Mouse (Mus musculus) MEL (cell line): Measurements from ENCODE around the gene Dlx4. TPM values are rescaled to one million over a fixed set of nuclear protein-coding genes. Genes with fewer than 3 reads are reported as not detected.

Source experiments
- DNase-seq: peaks from one replicate; pipeline ENCODE4 v3.0.0; 2011; ENCODE audit warnings: low read depth, low spot score
- H3K27ac ChIP-seq: 2 replicates; pipeline ENCODE4 v1.5.1; 2012; ENCODE audit warnings: low read depth, mild to moderate bottlenecking, control low read depth, low read length, moderate library complexity; ENCODE audit not compliant: control insufficient read depth
- H3K27me3 ChIP-seq, 2 experiments: fragments of 150-350 bp in 1 of 2; sonication (generic) in 1 of 2; 2 replicates each; pipeline ENCODE4 v1.6.1; 2012; ENCODE audit warnings: low read length in 2 of 2, mild to moderate bottlenecking in 2 of 2, improper control_type of control experiment in 1 of 2, moderate library complexity in 1 of 2; ENCODE audit not compliant: insufficient read depth in 2 of 2, control insufficient read depth in 1 of 2
- H3K36me3 ChIP-seq, 2 experiments: 2 replicates each; pipeline ENCODE4 v1.6.1; 2012 to 2014; ENCODE audit warnings: low read length in 2 of 2, improper control_type of control experiment in 1 of 2, inconsistent platforms in 1 of 2, mild to moderate bottlenecking in 1 of 2; ENCODE audit not compliant: insufficient read depth in 2 of 2, control insufficient read depth in 1 of 2
- H3K4me1 ChIP-seq, 2 experiments: fragments of 150-350 bp in 1 of 2; sonication (generic) in 1 of 2; 2 replicates each; pipeline ENCODE4 v1.6.1; 2012; ENCODE audit warnings: low read length in 2 of 2, improper control_type of control experiment in 1 of 2, mild to moderate bottlenecking in 1 of 2; ENCODE audit not compliant: insufficient read depth in 2 of 2, control insufficient read depth in 1 of 2
- H3K4me3 ChIP-seq, 2 experiments: fragments of 150-350 bp in 1 of 2; sonication (generic) in 1 of 2; 2 replicates each; pipeline ENCODE4 v1.5.1; 2012; ENCODE audit warnings: low read depth in 2 of 2, low read length in 2 of 2, mild to moderate bottlenecking in 2 of 2, moderate library complexity in 2 of 2, control low read depth in 1 of 2, improper control_type of control experiment in 1 of 2; ENCODE audit not compliant: control insufficient read depth in 1 of 2, insufficient read depth in 1 of 2
- H3K79me2 ChIP-seq: 2 replicates; pipeline ENCODE4 v1.6.1; 2012; ENCODE audit warnings: mild to moderate bottlenecking, low read length, moderate library complexity; ENCODE audit not compliant: control insufficient read depth, poor library complexity, insufficient read depth
- H3K9ac ChIP-seq: 2 replicates; pipeline ENCODE4 v1.6.1; 2012; ENCODE audit warnings: low read depth, mild to moderate bottlenecking, control low read depth, low read length, moderate library complexity; ENCODE audit not compliant: control insufficient read depth, poor library complexity, severe bottlenecking
- H3K9me3 ChIP-seq: fragments of 150-350 bp; sonication (generic); replicated peaks from 2 replicates; pipeline ENCODE4 v1.6.1; 2012; ENCODE audit warnings: mild to moderate bottlenecking, low read length, improper control_type of control experiment, moderate library complexity; ENCODE audit not compliant: insufficient read depth
- BHLHE40 ChIP-seq: IDR thresholded peaks from 2 replicates; pipeline ENCODE4 v1.6.1; 2012; ENCODE audit warnings: low read depth, mild to moderate bottlenecking, inconsistent platforms, low read length, improper control_type of control experiment, borderline replicate concordance
- CHD1 ChIP-seq: IDR thresholded peaks from 2 replicates; pipeline ENCODE4 v1.6.1; 2012; ENCODE audit warnings: low read depth, mild to moderate bottlenecking, inconsistent platforms, low read length, improper control_type of control experiment
- CHD2 ChIP-seq: IDR thresholded peaks from 2 replicates; pipeline ENCODE4 v1.6.1; 2011; ENCODE audit warnings: low read length, improper control_type of control experiment
- EP300 ChIP-seq, 2 experiments: IDR thresholded peaks; 2 replicates each; pipeline ENCODE4 v1.6.1; 2011; ENCODE audit warnings: improper control_type of control experiment in 2 of 2, low read length in 2 of 2, low read depth in 1 of 2, mild to moderate bottlenecking in 1 of 2
- ETS1 ChIP-seq: IDR thresholded peaks from 2 replicates; pipeline ENCODE4 v1.6.1; 2012; ENCODE audit warnings: low read depth, mild to moderate bottlenecking, inconsistent platforms, low read length, improper control_type of control experiment, moderate library complexity
- GABPA ChIP-seq: IDR thresholded peaks from 2 replicates; pipeline ENCODE4 v1.6.1; 2012; ENCODE audit warnings: low read depth, mild to moderate bottlenecking, inconsistent platforms, low read length, improper control_type of control experiment, moderate library complexity
- GATA1 ChIP-seq: IDR thresholded peaks from 2 replicates; pipeline ENCODE4 v1.6.1; 2011; ENCODE audit warnings: low read depth, low read length, improper control_type of control experiment
- HCFC1 ChIP-seq: IDR thresholded peaks from 2 replicates; pipeline ENCODE4 v1.6.1; 2012; ENCODE audit warnings: low read depth, mild to moderate bottlenecking, inconsistent platforms, low read length, improper control_type of control experiment, moderate library complexity
- JUND ChIP-seq: IDR thresholded peaks from 2 replicates; pipeline ENCODE4 v1.6.1; 2011; ENCODE audit warnings: low read depth, mild to moderate bottlenecking, improper control_type of control experiment, low read length
- MAFK ChIP-seq: IDR thresholded peaks from 2 replicates; pipeline ENCODE4 v1.6.1; 2011; ENCODE audit warnings: low read depth, mild to moderate bottlenecking, low read length, improper control_type of control experiment, borderline replicate concordance
- MAX ChIP-seq: IDR thresholded peaks from 2 replicates; pipeline ENCODE4 v1.6.1; 2011; ENCODE audit warnings: low read length, improper control_type of control experiment
- MAZ ChIP-seq: IDR thresholded peaks from 2 replicates; pipeline ENCODE4 v1.6.1; 2012; ENCODE audit warnings: low read depth, mild to moderate bottlenecking, inconsistent platforms, low read length, improper control_type of control experiment
- MYC ChIP-seq: IDR thresholded peaks from 2 replicates; pipeline ENCODE4 v1.6.1; 2011; ENCODE audit warnings: low read depth, mild to moderate bottlenecking, low read length, improper control_type of control experiment, moderate library complexity
- NRF1 ChIP-seq: IDR thresholded peaks from 2 replicates; pipeline ENCODE4 v1.6.1; 2014; ENCODE audit warnings: low read depth, mild to moderate bottlenecking, inconsistent platforms, low read length, improper control_type of control experiment, moderate library complexity; ENCODE audit not compliant: poor library complexity, insufficient read depth, severe bottlenecking
- POLR2AphosphoS5 ChIP-seq: IDR thresholded peaks from 2 replicates; pipeline ENCODE4 v1.6.1; 2012; ENCODE audit warnings: low read depth, borderline replicate concordance, mild to moderate bottlenecking, inconsistent platforms, low read length, moderate library complexity, mixed read lengths
- RAD21 ChIP-seq: IDR thresholded peaks from 2 replicates; pipeline ENCODE4 v1.6.1; 2011; ENCODE audit warnings: mild to moderate bottlenecking, low read depth, low read length, improper control_type of control experiment
- RCOR1 ChIP-seq: IDR thresholded peaks from 2 replicates; pipeline ENCODE4 v1.6.1; 2012; ENCODE audit warnings: low read depth, mild to moderate bottlenecking, inconsistent platforms, low read length, improper control_type of control experiment
- TAL1 ChIP-seq: IDR thresholded peaks from 2 replicates; pipeline ENCODE4 v1.6.1; 2012; ENCODE audit warnings: mild to moderate bottlenecking, inconsistent platforms, low read length, moderate library complexity, mixed read lengths
- TCF12 ChIP-seq: IDR thresholded peaks from 2 replicates; pipeline ENCODE4 v1.6.1; 2014; ENCODE audit warnings: low read depth, mild to moderate bottlenecking, inconsistent platforms, low read length, improper control_type of control experiment, moderate library complexity
- USF1 ChIP-seq: IDR thresholded peaks from 2 replicates; pipeline ENCODE4 v1.6.1; 2014; ENCODE audit warnings: low read depth, mild to moderate bottlenecking, inconsistent platforms, low read length, improper control_type of control experiment, moderate library complexity
- USF2 ChIP-seq, 2 experiments: IDR thresholded peaks; 2 replicates each; pipeline ENCODE4 v1.6.1; 2011 to 2012; ENCODE audit warnings: improper control_type of control experiment in 2 of 2, low read length in 2 of 2, borderline replicate concordance in 1 of 2, inconsistent platforms in 1 of 2, low read depth in 1 of 2, mild to moderate bottlenecking in 1 of 2; ENCODE audit not compliant: insufficient read depth in 1 of 2
- ZC3H11A ChIP-seq: IDR thresholded peaks from 2 replicates; pipeline ENCODE4 v1.6.1; 2012; ENCODE audit warnings: low read depth, mild to moderate bottlenecking, inconsistent platforms, low read length, improper control_type of control experiment
- ZMIZ1 ChIP-seq: IDR thresholded peaks from 2 replicates; pipeline ENCODE4 v1.6.1; 2012; ENCODE audit warnings: low read depth, mild to moderate bottlenecking, inconsistent platforms, low read length, improper control_type of control experiment, moderate library complexity
- ZNF384 ChIP-seq: IDR thresholded peaks from 2 replicates; pipeline ENCODE4 v1.6.1; 2012; ENCODE audit warnings: low read depth, mild to moderate bottlenecking, inconsistent platforms, low read length, improper control_type of control experiment
- polyA plus RNA-seq, 2 experiments: library from polyadenylated mRNA; stranded (reverse) in 1 of 2; unstranded in 1 of 2; fragments of >175 nt in 1 of 2; fragments of >200 nt in 1 of 2; gene quantifications; 2 replicates each; pipeline versions ENCODE4 v1.2.1 to v1.2.4; 2012; ENCODE audit warnings: low replicate concordance in 2 of 2, low read depth in 1 of 2; ENCODE audit not compliant: insufficient read length in 2 of 2, insufficient read depth in 1 of 2, missing spikeins in 1 of 2
- total RNA-seq: library from RNA; depleted of rRNA; stranded (reverse); fragments of 300-350 nt; gene quantifications from 2 replicates; pipeline ENCODE4 v1.2.3, GENCODE M21; 2012

Dlx4 gene
- total and polyA plus RNA-seq, 3 experiments = not detected

GRCm38 (mm10) chr11:95098346-95099095, 47.5 kb downstream of the Dlx4 start:
- TF ChIP-seq HCFC1 (no peak), GABPA (no peak), MAX (no peak), USF2 (IDR thresholded peaks at IDR 0.05; ENCODE audit: borderline replicate concordance in 1 of 2, insufficient read depth in 1 of 2, low read depth in 1 of 2, low read length in 2 of 2) (no peak), GATA1 (no peak), BHLHE40 (no peak), EP300 (IDR thresholded peaks at IDR 0.05; ENCODE audit: low read depth in 1 of 2, low read length in 2 of 2) (no peak), MYC (no peak), TAL1 (no peak), CHD2 (no peak), NRF1 (no peak), ZNF384 (no peak), MAZ (no peak), JUND (no peak), TCF12 (no peak), MAFK (no peak), RAD21 (no peak), CHD1 (no peak)
- no peaks in the 10 kb centered on the region for H3K79me2 ChIP-seq
- H3K36me3 ChIP-seq = no peaks in the 10 kb centered on the region
- H3K27me3 ChIP-seq = peaks cover 7 to 11% of the 10 kb centered on the region in 2 experiments
- H3K4me1 ChIP-seq = no peaks in the 10 kb centered on the region
- H3K27ac ChIP-seq = no peak overlapping the region
- DNase-seq = no peak
- no peaks in the 10 kb centered on the region for H3K9me3 ChIP-seq
- no peak overlapping the region for H3K9ac ChIP-seq
- no peak overlapping the region for H3K4me3 ChIP-seq

GRCm38 (mm10) chr11:95097889-95098288, 48.2 kb downstream of the Dlx4 start:
- no peak overlapping the region for H3K27ac ChIP-seq
- peaks cover 7 to 13% of the 10 kb centered on the region in 2 experiments for H3K27me3 ChIP-seq
- DNase-seq = no peak
- H3K9me3 ChIP-seq = no peaks in the 10 kb centered on the region
- no peaks in the 10 kb centered on the region for H3K79me2 ChIP-seq
- no peaks in the 10 kb centered on the region for H3K36me3 ChIP-seq
- H3K4me3 ChIP-seq = no peak overlapping the region
- no peak for TF ChIP-seq POLR2AphosphoS5
- TF ChIP-seq ZC3H11A = no peak
- no peak for TF ChIP-seq CHD1
- no peak for TF ChIP-seq HCFC1
- no peak for TF ChIP-seq ETS1
- TF ChIP-seq ZMIZ1 = no peak
- TF ChIP-seq USF1 = no peak
- no peak for TF ChIP-seq BHLHE40
- TF ChIP-seq RCOR1 = no peak
- TF ChIP-seq MYC = no peak
- H3K9ac ChIP-seq = no peak overlapping the region
- H3K4me1 ChIP-seq = no peaks in the 10 kb centered on the region
